27 mouse cellular contexts compared by ENCODE assay signal in genomic region chr15:25000171-25000570, GRCm38 (mm10).
"Had no signal": no experiment of that assay in that cellular context is flagged by ENCODE, and none has a peak within 500 bp of the region (broad histone marks: within the 10 kb centered on the region; RNA-seq: fewer than 3 reads in every experiment).

No protein-coding gene starts in this region.

- H3K27ac ChIP-seq: embryonic facial prominence, embryonic 12.5 days; embryonic facial prominence, embryonic 13.5 days; forebrain, embryonic 10.5 days; forebrain, embryonic 12.5 days; forebrain, embryonic 13.5 days; forebrain, embryonic 15.5 days; gastrocnemius, adult 2 months; heart, adult 2 months had no signal

- H3K4me3 ChIP-seq: embryonic facial prominence, embryonic 12.5 days; embryonic facial prominence, embryonic 13.5 days; erythroblast, embryonic 14.5 days; forebrain, embryonic 10.5 days; forebrain, embryonic 12.5 days; forebrain, embryonic 13.5 days; forebrain, embryonic 15.5 days; gastrocnemius, adult 2 months; heart, adult 2 months had no signal

- DNase-seq: cerebellum, adult 2 months; cerebellum, adult 8-10 months; cerebellum, adult 9-10 months; cerebellum, adult 9-11 months; cerebellum, postnatal 10 days; cerebellum, postnatal 14 days; cerebellum, postnatal 25 days; cerebellum, postnatal 36 days; embryo, embryonic 11 days; forebrain, postnatal 0 days; gastrocnemius, adult 2 months; gastrocnemius, postnatal 10 days; gastrocnemius, postnatal 14 days; gastrocnemius, postnatal 25 days; gastrocnemius, postnatal 36 days; heart, adult 11 months; heart, adult 18-20 months; heart, adult 2 months had no signal

- H3K9me3 ChIP-seq: embryonic facial prominence, embryonic 12.5 days; embryonic facial prominence, embryonic 13.5 days; forebrain, embryonic 10.5 days; forebrain, embryonic 12.5 days; forebrain, embryonic 13.5 days; forebrain, embryonic 15.5 days had no signal

- H3K9ac ChIP-seq: embryonic facial prominence, embryonic 12.5 days; embryonic facial prominence, embryonic 13.5 days; forebrain, embryonic 12.5 days; forebrain, embryonic 13.5 days; forebrain, embryonic 15.5 days; forebrain, postnatal 0 days had no signal

- H3K4me1 ChIP-seq: embryonic facial prominence, embryonic 12.5 days; embryonic facial prominence, embryonic 13.5 days; forebrain, embryonic 10.5 days; forebrain, embryonic 12.5 days; forebrain, embryonic 13.5 days; forebrain, embryonic 15.5 days had no signal

- H3K27me3 ChIP-seq: embryonic facial prominence, embryonic 12.5 days; embryonic facial prominence, embryonic 13.5 days; forebrain, embryonic 12.5 days; forebrain, embryonic 13.5 days; forebrain, embryonic 15.5 days had no signal

- H3K36me3 ChIP-seq: embryonic facial prominence, embryonic 12.5 days; embryonic facial prominence, embryonic 13.5 days; forebrain, embryonic 10.5 days; forebrain, embryonic 12.5 days; forebrain, embryonic 15.5 days had no signal

- ATAC-seq: forebrain, embryonic 13.5 days; forebrain, embryonic 14.5 days; forebrain, embryonic 15.5 days; forebrain, embryonic 16.5 days; forebrain, postnatal 0 days had no signal

- H3K4me2 ChIP-seq: embryonic facial prominence, embryonic 12.5 days; embryonic facial prominence, embryonic 13.5 days; forebrain, embryonic 12.5 days; forebrain, embryonic 13.5 days; forebrain, embryonic 15.5 days had no signal
